Mouse (Mus musculus): ENCODE measurements around the gene Synpo2l. TPM values are rescaled to one million over a fixed set of nuclear protein-coding genes. Genes with fewer than 3 reads are reported as not detected.
"Not testable (repeated sequence)": the region's sequence is repeated elsewhere in the genome, so short reads cannot be mapped to it uniquely, and the experiment has no call there.

Gene Synpo2l
- 100 to 1,000 TPM; 128 to 138 TPM for total RNA-seq (2021)

GRCm38 (mm10) chr14:20668154-20668810 lies at the start of gene Synpo2l:
Synpo2l (minus strand) TSS chr14:20668354.
- DNase-seq (ENCODE audit: low spot score) = peak; percentile 29
- intact Hi-C loops (cut with DNase I) = loop anchor here (10.0 kb wide), 1 partner anchor 273 kb away; the partner anchor contains the start of gene Mrps16

- no peak for DNase-seq (ENCODE audit: low spot score)
- intact Hi-C loops (cut with DNase I) = no loop called here
Measured at GRCm38 (mm10) chr14:20713832-20714231, 45.7 kb upstream of the Synpo2l start.

- no peak for DNase-seq (ENCODE audit: low spot score)
- intact Hi-C loops (cut with DNase I) = no loop called here
Measured at GRCm38 (mm10) chr14:20708239-20708638, 40.1 kb upstream of the Synpo2l start.

GRCm38 (mm10) chr14:20707201-20708190 lies 39.3 kb upstream of the Synpo2l start, which contains the start of gene Zswim8:
Zswim8 (plus strand) TSS chr14:20707552.
- DNase-seq (ENCODE audit: low spot score) = peak; percentile 84
- intact Hi-C loops (cut with DNase I) = no loop called here

- DNase-seq (ENCODE audit: low spot score); intact Hi-C loops (cut with DNase I): not testable (repeated sequence)
Measured at GRCm38 (mm10) chr14:20703461-20703860, 35.3 kb upstream of the Synpo2l start.

GRCm38 (mm10) chr14:20702741-20703381 lies 34.7 kb upstream of the Synpo2l start, which contains the start of gene Chchd1:
Chchd1 (plus strand) TSS chr14:20703006.
- DNase-seq (ENCODE audit: low spot score) = peak; percentile 77
- intact Hi-C loops (cut with DNase I) = no loop called here

DNA sequence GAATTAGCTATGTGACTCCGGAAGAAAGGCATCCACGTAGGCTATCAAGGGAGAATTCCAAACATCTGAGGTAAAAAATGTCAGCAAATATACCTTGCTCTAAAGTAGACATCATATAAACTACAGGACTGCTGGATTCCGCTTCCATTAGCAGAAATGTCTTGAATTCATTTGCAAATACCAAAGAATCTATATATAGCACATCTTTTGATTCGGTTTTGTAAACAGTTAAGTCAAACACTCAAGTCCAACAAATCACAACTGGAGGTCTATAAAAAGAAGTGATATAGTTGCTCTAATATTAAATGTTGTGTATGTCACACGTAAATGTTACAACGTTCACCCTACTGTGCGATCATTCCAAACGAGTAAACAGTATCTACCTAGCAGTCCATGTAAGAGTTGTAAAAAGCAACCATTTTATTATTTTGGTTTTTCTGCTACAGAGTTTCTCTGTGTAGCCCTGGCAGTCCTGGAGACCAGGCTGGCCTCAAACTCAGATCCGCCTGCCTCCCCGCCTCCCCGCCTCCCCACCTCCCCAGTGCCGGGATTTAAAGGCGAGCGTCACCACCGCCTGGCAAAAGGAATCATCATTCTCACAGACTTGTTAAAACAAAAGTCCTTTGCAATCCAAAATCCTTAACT lies 34.1 kb upstream of the Synpo2l start:
- DNase-seq (ENCODE audit: low spot score) = no peak
- intact Hi-C loops (cut with DNase I) = no loop called here

DNA sequence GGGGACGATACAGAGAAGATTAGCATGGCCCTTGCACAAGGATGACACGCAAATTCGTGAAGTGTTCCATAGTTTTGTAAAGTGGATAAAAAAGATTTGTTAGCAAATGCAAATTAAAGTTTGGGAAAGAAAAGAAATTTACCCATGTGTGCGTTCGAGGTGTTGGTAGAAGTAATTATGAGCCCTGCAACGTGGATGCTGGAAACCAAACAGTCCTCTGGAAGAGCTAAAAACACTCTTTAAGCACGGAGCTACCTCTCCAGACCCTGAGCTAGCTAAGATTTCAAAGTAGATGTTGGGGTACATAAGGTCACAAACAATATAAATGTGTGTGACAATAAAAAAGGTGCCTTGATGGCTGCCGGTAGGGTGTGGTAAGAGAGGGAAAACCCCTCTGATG lies 33.4 kb upstream of the Synpo2l start:
- intact Hi-C loops (cut with DNase I) = no loop called here
- no peak for DNase-seq (ENCODE audit: low spot score)

GRCm38 (mm10) chr14:20700362-20700761 lies 32.2 kb upstream of the Synpo2l start:
- intact Hi-C loops (cut with DNase I) = no loop called here

DNA sequence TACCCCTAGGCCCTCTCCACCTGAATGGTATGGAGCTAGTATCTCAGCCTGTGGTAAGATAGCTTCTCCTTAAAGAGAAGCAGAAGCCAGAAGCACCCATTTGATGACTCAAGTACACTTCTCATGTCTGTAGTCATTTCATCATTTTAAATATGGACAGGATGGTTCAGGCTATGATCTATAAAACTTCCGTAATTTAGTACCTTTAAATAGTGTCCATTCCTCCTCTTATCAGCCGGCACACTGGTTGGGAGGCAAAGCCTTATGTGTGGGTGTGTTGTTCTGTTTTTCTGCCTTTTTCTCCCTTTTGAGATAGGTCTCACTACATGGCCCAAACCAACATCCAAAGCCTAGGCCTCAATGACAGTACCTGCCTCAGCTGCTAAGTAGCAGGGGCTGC lies 30.4 kb upstream of the Synpo2l start:
- intact Hi-C loops (cut with DNase I) = loop anchor here (5.0 kb wide), 1 partner anchor 99 kb away; no protein-coding TSS in a partner anchor
- no peak for DNase-seq (ENCODE audit: low spot score)

More at GRCm38 (mm10) chr14:20700362-20700761, 32.2 kb upstream of the Synpo2l start:
- no peak for DNase-seq (ENCODE audit: low spot score)

DNA sequence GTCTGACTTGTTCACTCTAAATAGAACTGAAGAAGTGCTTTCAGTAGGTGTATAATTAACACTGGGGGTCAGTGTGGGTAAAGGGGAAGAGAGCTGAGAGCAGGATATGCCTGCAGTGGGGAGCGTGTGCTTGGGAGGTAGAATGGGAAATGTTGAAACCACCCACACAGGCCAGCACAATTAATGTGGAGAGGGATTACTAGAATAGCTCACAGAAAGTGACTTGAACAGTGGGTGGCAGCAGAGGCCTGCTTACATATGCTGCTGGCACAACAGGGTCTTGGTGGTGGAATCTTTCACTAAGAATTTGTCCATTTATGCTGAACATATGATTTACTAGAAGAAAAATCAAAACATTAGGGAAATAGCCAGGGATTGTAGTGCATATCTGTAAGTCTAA lies 28.8 kb upstream of the Synpo2l start:
- intact Hi-C loops (cut with DNase I) = loop anchor here (5.0 kb wide), 1 partner anchor 100 kb away; no protein-coding TSS in a partner anchor
- DNase-seq (ENCODE audit: low spot score) = no peak

GRCm38 (mm10) chr14:20695761-20696520 lies 27.8 kb upstream of the Synpo2l start:
- DNase-seq (ENCODE audit: low spot score) = no peak
- intact Hi-C loops (cut with DNase I) = loop anchor here (5.0 kb wide), 1 partner anchor 101 kb away; no protein-coding TSS in a partner anchor

- intact Hi-C loops (cut with DNase I) = loop anchor here (5.0 kb wide), 1 partner anchor 102 kb away; no protein-coding TSS in a partner anchor
- DNase-seq (ENCODE audit: low spot score) = peak; percentile 80
Measured at GRCm38 (mm10) chr14:20694884-20695760, 27.0 kb upstream of the Synpo2l start, which contains the start of gene Fut11. Fut11 (plus strand) TSS chr14:20694968.

DNA sequence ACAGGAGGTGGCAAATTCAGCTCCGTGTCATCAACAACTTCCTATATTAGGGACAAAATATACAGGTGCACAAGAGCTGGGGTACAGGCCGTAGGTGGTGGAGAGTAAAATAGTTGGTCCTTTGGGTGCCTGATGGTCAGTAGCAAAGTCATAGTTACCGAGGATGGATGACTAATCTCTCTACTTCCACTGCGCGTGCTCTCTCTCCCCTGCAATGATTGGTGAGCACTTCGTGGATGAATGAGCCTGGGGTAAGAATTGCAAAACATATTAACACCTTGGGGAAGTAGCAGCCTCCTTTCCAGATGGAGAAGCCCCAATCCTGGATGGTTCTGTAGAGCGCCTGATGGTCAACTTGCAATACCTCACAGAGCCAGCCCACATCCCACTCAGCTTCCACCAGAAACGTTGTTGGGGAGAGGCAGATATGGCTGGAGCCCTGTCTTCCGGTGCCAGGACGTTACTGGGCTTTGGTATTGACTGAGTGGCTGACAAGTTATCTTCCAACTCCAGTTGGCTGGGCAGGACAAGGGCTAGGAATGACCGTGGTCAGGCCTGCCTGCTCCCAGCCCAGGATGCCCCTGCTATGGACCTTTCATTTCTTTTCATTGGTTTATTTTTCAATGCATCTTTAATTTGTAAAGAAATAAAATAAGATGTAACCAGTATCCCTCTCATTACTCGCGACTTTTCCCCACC lies 26.2 kb upstream of the Synpo2l start:
- intact Hi-C loops (cut with DNase I) = no loop called here
- no peak for DNase-seq (ENCODE audit: low spot score)

DNA sequence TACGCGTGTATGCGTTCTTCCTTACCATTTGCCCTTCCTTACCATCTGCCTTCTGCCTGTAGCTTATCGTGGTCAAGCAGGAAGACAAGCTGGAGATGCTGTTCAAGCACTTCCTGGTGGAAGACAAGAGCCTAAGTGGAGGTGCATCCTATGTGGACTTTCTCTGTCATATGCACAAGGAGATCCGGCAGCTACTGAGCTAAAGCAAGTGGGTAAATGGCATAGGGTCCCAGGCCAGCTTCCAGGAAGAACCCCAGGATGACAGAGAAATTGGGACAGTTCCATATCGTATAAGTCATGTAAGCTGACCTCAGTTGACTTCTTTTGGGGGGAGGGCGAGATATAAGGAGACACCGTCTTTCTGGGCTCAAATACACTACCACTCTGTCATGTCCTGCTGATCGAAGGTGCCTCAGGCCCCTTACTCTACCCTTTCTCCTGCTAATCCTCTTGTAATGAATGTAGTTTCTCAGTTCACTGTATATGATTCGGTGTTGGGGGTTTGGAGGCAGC lies 25.5 kb upstream of the Synpo2l start:
- intact Hi-C loops (cut with DNase I) = loop anchor here (2.0 kb wide), 1 partner anchor 19 kb away; the partner anchor contains the start of gene Sec24c
- DNase-seq (ENCODE audit: low spot score) = no peak

DNA sequence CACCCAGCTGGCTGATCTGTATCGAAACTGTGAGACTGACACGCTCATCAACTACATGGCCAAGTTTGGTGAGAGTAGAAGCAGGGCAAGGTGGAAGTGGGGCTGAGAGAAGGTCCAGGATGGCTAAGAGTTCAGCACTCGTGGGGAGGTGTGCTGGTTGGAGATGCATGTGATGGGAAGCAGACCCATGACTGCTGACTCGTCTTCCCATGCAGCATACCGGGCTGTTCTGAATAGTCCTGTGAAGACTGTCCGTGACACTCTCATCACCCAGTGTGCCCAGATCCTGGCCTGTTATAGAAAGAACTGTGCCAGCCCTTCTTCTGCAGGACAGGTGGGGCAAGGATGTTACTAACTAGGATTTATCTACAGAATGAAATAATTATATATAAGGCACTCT lies 23.6 kb upstream of the Synpo2l start:
- intact Hi-C loops (cut with DNase I) = loop anchor here (2.0 kb wide), 1 partner anchor 17 kb away; the partner anchor contains the start of gene Sec24c
- no peak for DNase-seq (ENCODE audit: low spot score)

GRCm38 (mm10) chr14:20689009-20689408 lies 20.9 kb upstream of the Synpo2l start:
- no peak for DNase-seq (ENCODE audit: low spot score)
- intact Hi-C loops (cut with DNase I) = no loop called here

All from heart, postnatal 25 days (tissue).